Mouse (Mus musculus): Measurements from ENCODE around the gene Fate1.
A peak's percentile ranks its signal among the peaks of the same experiment; 100 is the strongest.
"Not testable (repeated sequence)": the region's sequence is repeated elsewhere in the genome, so short reads cannot be mapped to it uniquely, and the experiment has no call there.

Gene Fate1

DNA sequence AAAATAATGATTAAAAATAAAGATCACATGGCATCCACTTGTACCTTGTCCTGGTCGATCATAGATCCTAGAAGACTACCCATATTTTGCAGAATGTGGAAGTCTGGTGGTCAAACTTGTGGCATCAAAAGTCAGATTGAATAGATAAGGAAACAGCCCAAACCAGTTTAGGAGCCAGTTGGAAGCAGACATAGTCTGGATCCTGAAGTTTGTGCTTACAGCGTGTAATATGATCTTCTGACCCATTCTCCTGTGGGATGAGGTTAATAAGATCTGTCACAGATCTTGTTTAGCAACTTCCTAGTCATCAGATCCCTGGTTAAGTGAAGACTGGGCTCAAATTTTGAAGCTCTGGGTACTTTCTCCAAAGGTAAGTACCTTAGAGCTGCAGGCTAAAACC lies at the start of gene Fate1:
TSS of gene Fate1 (plus strand) at position 301 of the 400 bp plus-strand sequence.
- DNase-seq, result no peak

DNA sequence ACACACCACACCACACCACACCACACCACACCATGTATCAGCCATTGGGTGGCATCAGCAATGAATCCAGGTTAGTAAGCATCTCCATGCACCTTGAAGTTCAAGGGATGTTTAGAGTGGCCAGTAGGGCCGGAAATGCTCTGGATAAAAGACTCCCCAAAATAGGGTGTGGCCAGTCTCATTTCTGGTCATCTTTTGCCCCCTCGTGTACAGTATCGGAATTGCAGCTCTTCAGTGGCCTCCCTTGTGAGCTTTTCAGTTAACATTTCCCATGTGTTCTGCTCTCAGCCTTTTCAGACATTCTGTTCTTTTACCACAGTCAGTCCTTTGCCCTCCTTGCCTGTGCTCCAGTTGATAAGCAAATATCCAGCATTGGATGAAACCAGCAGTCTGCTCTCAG lies 26.2 kb upstream of the Fate1 start:
- peak; percentile 29 for DNase-seq

DNA sequence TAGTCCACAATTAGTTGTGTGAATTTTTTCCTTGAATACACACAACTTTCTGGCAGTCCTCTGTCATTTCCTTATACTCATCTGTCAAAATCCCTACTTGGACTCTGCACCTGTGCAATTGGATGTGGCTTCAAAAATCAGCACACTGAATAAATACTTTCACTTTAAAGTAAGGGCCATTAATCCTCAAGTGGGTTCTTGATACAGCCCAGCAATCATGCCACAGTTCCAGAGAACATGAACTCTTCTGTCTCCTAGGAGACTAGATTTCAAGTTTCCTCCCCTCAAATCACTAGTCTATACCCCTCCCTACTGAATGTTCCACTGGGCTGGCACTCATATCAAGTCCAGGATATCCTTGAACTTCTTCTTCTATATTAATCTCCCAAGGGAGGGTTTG lies 14.4 kb upstream of the Fate1 start:
- DNase-seq, result no peak

DNA sequence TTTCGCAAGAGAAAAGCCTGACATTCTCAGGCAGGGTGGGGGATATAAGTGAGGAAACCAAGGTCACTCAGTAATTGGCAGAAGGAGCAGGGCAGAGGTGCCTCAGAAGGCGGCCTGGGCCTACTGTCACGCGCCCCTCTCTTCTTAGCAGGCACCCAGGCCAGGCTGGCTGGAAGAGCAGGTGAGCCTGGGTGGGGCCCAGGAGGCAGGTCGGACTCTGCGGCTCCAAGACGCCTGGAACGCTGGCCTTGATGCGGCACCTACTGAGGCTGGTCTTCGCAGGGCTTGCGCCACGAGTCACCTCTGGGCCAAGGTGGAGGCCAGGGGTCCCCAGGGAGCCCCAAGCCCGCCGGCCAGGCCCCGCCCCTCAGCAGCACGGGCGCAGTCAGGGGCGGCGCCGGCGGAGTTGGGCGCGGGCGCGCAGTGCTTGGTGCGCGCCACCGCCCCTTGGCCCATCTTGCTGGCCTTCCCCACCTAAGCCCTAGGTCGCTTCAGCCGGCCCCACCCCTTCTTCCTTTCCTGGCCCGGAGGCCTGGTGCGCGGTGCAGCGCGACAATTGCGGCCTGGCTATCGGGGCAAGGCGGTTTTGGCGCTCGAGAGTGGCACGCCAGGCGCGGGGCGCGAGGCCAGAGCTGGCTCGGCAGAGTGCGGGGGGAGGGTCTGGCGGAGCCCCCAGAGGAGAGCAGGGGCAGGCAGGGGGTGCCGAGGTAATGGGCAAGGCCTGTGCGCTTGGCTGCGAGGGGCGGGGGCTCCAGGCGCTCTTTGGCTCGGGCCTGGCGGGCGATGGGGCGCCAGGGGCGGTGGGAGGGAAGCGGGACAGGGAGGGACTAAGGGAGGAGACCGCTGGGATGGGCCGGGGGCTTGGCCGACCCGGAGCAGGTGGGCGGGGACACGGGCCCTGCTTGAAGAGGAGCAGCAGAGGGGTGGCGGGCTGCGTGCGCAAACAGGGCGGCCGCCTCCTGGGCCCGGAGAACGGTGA lies 10.4 kb upstream of the Fate1 start, which contains the start of gene Prrg3:
TSS of gene Prrg3 (plus strand) at position 552 of the 979 bp plus-strand sequence.
- peak; percentile 33 for DNase-seq

DNA sequence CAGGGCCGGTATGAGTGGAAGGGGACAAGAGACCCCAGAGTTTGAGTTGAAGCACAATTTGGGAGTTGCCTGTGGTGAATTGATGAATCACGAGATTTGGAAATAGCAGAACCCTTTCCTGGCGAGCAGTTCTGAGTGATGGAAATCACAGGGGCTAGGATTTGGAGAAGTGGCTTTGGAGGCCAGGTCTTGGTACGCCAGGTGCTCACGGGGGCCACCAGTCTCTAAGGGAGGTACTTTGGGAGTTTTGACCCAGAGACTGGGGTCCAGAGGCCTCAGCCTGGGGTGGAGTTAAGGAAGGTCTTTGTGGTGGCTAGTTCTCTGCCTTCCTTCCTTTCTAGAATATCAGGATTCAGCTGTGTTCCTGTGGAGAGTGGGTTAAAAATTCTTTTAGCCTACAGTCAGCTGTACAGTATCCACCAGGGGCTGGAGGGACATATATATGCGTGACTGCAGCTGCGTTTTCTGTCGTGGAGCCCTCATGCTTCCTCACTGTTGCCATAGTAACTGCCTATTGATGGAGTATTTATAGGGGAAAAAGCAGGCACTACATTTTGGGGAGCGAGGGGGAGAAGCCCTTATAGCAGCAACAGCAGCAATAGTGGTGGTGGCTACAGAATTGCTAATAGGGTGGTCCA lies 9.4 kb upstream of the Fate1 start:
- DNase-seq, result no peak

DNA sequence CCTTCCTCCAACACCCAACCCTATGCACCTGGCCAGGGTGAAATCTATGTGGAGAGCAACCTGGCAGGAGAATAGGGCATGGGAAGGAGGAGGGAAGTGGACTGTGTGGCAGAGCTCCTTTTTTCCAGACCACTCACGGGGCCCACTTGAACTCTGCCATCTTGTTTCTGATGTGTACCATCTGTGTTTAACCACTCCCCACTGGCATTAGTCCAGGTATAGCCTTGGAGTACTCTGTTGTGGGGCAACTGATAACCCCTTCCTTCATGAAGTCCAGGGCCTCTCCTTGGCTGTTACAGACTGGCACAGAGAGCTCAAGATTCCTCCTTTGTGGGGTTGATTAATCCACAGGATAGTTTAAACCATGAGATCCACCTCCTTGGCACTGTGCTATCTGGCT lies 4.6 kb upstream of the Fate1 start:
- no peak for DNase-seq

DNA sequence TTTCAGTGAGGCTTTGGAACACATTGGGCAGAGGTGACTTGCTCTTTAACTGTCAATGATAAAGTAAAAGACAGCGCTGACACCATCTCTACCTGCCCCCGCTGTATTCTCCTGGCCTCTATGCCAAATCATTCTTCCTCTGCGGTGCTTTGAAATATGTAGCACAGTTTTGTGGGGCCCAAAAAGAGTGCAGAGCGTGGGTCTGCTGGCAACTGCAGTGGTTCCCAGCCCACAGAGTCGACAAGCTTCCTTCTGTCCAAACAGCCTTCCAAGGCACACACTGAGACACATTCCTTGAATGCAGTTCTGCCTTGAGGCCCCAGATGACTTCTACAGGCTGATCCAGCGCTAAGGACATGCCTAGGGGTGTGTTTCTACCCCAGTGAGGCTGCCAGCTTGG lies 4.0 kb upstream of the Fate1 start:
- no peak for DNase-seq

DNA sequence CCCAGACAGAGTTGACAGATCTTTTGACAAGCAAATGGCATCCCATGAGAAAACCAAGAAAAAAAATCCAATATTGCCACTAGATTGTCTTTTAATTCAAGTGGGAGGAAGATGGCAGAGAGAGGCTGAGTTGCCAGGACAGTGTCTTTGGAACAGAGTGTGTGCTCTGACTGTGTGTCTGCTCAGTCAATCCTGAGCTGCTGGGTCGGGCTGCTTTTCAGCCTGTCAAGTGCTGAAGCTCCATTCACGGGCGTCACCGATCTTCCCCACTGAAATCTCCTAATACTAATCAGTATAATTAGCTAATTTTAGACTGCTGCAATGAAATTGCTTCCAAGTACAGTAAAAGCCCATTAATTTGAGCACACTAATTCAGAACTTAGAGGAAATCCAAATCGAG lies 1.5 kb upstream of the Fate1 start:
- no peak for DNase-seq

DNA sequence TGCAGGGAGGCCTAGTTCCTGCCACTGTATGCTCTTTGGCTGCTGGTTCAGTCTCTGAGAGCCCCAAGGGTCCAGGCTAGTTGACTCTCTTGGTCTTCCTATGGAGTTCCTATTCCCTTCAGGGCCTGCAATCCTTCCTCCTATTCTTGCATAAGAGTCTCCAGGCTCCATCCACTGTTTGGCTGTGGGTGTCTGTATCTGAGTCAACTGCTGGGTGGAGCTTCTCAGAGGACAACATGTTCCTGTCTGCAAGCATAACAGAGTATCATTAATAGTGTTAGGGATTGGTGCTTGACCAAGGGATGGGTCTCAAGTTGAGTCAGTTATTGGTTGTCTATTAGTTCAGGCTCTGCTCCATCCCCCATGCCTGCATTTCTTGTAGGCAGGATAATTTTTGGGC lies 4.9 kb downstream of the Fate1 start:
- not testable (repeated sequence) for DNase-seq

DNA sequence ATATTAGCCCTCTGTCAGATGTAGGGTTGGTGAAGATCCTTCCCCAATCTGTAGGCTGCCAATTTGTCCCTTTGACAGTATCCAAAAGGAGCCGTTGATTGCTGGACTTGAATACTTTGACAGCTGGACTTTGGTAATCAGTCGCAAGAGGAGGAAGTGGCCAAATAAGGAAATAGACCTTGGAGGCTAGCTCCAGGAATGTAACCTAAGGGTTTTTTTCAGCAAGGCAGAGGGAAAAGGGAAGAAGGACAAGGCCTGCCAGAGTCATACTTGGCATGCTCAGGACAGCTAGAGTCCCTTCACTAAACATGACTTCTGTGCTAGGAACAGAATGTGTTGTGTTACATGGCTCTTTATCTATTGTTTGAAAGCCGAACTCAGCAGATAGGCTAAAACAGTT lies 7.7 kb downstream of the Fate1 start:
- no peak for DNase-seq

DNA sequence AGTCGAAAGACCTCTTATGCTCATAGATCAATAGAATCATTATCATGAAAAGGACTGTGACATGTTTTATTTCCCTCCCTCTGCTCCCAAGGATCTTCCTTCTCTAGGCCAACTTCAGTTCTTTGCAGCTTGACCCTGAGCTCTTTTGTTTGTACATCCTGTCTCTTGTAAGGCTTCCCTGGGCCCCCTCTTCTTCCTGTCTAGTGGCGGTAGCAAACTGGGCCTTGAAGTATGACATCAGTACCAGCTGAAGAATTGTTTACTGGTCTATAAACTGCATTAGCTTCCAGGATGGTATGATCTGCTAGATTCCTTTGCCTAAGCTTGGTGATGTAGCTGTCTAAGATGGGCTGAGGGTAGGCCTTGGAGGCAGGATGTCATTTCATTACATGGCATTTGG lies 8.5 kb downstream of the Fate1 start:
- DNase-seq, result no peak

DNA sequence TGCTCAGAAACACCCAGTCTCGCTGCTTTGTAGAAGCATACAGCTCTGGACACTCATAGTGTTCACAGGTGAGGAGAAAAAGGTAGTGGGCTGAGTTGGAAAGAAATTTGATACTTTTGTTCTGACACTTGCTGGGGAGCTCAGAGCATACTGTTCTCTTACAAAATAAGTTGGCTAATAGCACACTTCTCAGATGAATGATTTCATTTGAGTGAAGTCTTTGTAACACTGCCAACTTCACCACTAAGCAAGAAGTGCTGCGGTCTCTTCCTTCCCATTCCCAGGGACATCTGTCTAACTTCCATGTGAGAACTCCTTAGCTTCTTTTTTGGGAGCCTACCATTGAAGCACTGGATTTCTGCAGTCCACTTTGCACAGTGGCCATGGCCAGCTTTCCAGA lies 10.4 kb downstream of the Fate1 start:
- no peak for DNase-seq

DNA sequence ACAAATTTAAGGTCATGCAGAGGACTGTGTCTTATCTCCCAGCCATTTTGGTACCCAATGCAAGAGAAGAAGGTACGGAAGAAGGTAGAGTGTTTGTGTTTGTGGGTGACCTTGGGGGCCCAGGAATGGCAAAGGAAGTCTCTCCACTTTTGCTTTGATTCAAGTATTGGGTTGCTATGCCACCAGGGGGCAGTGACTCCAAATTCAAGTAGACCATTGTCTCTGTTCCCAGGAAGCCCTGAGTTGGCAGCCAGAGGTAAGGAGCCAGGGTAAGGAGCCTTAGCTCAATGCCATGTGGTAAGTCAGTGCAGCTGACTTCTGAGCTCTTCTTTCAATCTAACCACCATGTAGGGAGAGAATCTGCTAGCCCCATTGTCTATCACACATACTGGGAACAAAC lies 11.0 kb downstream of the Fate1 start:
- no peak for DNase-seq

DNA sequence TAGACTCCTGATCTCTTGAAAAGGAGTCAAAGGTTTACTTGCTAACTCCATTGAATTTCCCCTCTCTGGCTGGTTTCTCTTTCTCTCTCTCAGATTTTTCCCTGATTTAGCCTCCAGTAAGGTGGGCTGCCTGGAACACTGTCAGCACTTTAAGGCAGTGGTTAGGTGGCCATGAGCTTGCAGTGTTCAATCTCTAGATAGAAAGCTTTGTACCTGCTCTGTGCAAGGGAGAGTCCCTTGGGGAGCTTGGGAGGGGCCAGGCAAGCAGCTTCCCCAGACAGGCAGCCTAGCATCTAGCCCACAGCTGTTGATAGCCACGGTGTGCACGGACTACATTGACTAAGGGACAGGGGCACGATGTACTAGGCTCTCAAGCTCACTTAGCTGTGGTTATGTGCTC lies 18.8 kb downstream of the Fate1 start, which contains the start of gene Cnga2:
TSS of gene Cnga2 (plus strand) at position 301 of the 400 bp plus-strand sequence.
- DNase-seq, result no peak

DNA sequence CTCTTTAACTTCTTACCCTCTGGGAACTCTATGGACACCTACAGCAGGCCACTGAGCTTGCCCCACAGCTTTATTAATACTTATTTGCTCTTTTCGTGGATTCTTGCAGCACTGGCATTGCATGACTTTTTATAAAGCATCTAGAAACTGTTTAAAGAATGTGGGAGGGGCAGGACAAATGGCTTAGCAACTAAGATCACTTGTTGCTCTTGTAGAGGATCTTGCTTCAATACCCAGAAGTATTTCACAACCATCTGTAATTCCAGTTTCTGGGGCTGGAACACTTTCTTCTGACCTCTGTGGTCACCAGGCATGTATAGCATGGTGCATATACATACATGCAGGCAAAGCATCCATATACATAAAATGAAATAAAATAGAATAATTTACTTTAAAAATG lies 23.2 kb downstream of the Fate1 start:
- DNase-seq, result no peak

DNA sequence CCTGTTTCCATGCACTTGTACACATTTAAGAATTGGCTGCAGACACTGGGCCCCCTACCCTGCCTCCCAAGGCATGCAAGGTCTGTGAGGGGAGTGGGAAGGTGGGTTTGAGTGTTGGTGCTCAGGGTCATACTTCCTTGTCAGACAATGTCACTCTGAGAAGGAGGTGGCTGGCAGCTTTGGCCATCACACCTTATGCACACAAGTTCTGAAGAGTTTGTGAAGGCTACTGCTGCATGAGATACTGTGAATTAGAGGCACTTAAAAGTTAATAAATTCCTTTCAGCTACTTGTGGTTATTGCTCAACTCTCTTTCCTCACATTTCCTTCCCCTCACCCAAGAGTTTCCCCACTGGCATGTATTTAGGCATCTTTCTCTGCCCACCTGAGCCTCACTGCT lies 37.1 kb downstream of the Fate1 start:
- DNase-seq, result no peak

DNA sequence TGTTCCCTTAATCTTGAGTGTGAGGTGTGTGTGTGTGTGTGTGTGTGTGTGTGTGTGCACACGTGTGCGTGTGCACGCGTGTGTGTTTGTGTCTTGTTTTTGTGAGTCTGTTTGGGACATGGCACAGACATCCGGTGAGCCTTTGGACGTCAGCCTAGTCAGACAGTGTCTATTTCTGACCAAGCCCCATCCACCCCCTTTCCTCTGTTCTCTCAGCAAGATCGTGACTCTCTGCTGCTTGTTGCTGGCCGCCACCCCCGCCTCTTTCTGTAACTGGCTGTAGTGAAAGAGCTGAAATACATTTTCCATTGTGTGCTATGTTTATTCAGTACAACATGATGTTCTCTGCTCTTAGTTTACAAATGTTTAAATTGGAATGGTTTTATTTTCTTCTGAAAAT lies 39.5 kb downstream of the Fate1 start:
- peak; percentile 15 for DNase-seq

DNA sequence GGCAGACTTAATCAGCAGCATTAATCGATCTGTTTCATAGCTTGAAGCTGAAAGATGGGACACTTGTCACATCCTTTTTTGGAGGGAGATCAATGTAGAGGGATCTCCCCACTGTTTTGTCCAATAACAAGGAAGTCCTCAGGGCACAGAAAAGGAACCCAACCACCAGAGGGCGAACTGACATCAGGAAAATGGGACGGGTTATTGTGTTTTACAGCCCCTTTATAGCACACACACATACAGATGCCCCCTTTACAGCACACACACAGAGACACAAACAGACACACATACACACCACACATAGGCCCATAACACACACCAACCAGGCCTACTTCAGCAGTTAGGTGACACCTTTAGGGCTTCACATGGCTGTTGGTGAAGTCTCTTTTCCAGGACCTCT lies 40.0 kb downstream of the Fate1 start:
- peak; percentile 43 for DNase-seq

DNA sequence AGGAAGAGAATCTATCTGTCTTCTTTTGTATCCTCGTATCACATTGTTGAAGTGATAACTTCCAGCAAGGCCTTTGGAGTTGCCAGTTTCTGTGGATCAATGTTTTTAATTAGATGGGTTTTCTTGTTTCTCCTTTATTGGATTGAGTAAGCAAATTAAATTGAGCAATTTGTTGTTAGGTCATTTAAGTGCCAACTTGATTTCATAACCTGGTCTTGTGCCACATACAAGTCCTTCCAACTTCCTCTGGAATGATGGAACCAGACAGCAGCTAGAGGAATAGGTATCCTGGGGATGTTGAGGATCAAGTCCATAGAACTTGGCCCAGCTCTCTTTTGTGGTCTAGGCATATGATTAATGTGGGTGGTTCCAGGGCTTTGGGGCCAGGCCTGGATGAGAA lies 49.5 kb downstream of the Fate1 start:
- no peak for DNase-seq

DNA sequence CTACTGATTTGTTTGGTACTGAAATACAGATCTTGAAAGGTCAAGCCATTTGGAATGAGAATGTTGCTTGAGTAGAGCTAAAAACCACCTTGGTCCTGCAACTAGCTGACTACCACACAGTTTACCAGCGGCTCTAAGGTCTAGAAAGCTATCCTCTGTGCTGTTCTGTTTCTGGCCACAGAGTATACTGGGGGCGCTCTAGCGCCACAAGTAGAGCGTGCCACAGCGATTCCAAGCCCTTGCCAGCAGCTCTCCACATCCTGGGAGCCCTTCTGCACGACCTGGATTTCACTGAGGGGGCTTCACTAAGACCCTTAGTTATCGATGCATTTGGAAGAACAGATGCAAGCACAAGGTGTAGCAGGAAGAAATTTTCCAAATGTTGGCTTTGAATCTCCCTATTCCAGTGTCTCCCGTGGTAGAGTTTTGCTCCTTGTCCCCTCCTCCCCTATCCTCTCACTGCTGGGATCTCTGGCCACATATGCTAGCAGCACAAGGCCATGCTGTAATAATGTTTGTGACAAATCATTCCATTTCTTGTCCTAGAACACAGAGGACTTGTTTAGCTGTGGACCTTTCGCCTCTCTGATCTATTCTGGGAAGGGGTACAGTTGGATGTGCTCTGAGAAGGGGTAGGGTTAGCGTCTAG lies 50.1 kb downstream of the Fate1 start:
- no peak for DNase-seq

DNA sequence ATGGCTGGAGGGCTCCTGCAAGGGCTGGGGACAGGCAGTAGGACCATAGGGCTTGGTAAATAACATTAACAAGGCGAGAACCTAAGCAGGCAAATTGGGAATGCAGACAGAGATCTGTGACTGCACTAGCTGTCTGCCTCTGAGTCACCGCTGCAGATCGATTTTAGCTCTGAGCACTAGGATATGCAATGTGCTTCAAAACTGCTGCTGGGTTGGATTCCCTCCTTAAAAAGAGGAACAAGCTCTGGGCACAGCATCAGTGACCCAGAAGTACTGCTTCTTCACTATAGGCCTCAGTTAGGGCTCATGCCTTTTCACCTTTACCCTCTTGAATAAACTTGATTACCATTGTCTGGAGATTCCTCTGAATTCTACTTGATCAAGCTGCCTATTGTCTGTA lies 50.8 kb downstream of the Fate1 start:
- DNase-seq, result no peak
